Mouse (Mus musculus) heart, postnatal 0 days (tissue): ENCODE data around the gene Mybpc3. TPM values are rescaled to one million over a fixed set of nuclear protein-coding genes. Genes with fewer than 3 reads are reported as not detected.

Source experiments
- ATAC-seq: fragments of 200-750 bp; cut with Nextera tagmentation; 2 replicates; pipeline ENCODE4 v1.8.0; 2017; ENCODE audit warnings: low read depth, moderate number of reproducible peaks, moderate library complexity; ENCODE audit not compliant: insufficient read depth
- DNase-seq: peaks from one replicate; pipeline ENCODE4 v3.0.0-alpha.2; 2016; ENCODE audit warnings: low spot score
- H3K27ac ChIP-seq: fragments of 300-500 bp; sonication (generic); 2 replicates; pipeline ENCODE4 v1.5.1; 2014; ENCODE audit warnings: low read depth, mild to moderate bottlenecking
- H3K27me3 ChIP-seq: fragments of 300-500 bp; sonication (generic); 2 replicates; pipeline ENCODE4 v1.6.1; 2014; ENCODE audit warnings: low read length, mixed read lengths; ENCODE audit not compliant: control insufficient read depth, insufficient read depth
- H3K36me3 ChIP-seq: fragments of 300-500 bp; sonication (generic); replicated peaks from 2 replicates; pipeline ENCODE4 v1.6.1; 2014; ENCODE audit warnings: low read length, mixed read lengths; ENCODE audit not compliant: control insufficient read depth, insufficient read depth
- H3K4me1 ChIP-seq: fragments of 300-500 bp; sonication (generic); 2 replicates; pipeline ENCODE4 v1.6.1; 2014; ENCODE audit warnings: antibody characterized with exemption; ENCODE audit not compliant: control insufficient read depth, insufficient read depth
- H3K4me2 ChIP-seq: fragments of 300-500 bp; sonication (generic); 2 replicates; pipeline ENCODE4 v1.6.1; 2014; ENCODE audit warnings: low read depth, mild to moderate bottlenecking, low read length, moderate library complexity
- H3K4me3 ChIP-seq: fragments of 300-500 bp; sonication (generic); 2 replicates; pipeline ENCODE4 v1.5.1; 2014; ENCODE audit warnings: low read depth, low read length
- H3K9ac ChIP-seq: fragments of 300-500 bp; sonication (generic); replicated peaks from 2 replicates; pipeline ENCODE4 v1.6.1; 2014; ENCODE audit warnings: low read depth, low read length, mixed read lengths
- H3K9me3 ChIP-seq: fragments of 300-500 bp; sonication (generic); replicated peaks from 2 replicates; pipeline ENCODE4 v1.6.1; 2016; ENCODE audit warnings: low read length; ENCODE audit not compliant: control insufficient read depth
- CTCF ChIP-seq: IDR thresholded peaks from 2 replicates; pipeline ENCODE4 v1.5.1; 2016; ENCODE audit warnings: antibody characterized with exemption, control low read depth, low read depth
- EP300 ChIP-seq: IDR thresholded peaks from 2 replicates; pipeline ENCODE4 v1.6.1; 2016; ENCODE audit warnings: antibody characterized with exemption, low read depth
- WGBS: fragments of 180-500 bp; shearing (Covaris S2); extraction: QIAGEN DNeasy Blood & Tissue Kit; methylation state at CpG from one replicate; pipeline ENCODE4 v1.1.7; 2014; 5-methylcytosine and 5-hydroxymethylcytosine counted together
- polyA plus RNA-seq: library from polyadenylated mRNA; unstranded; fragments of >200 nt; fragmentation: Nextera tagmentation; extraction: Ambion mirVana; gene quantifications from 2 replicates; pipeline ENCODE4 v1.2.1, GENCODE M21; 2015
- total RNA-seq: library from RNA; depleted of rRNA; stranded (reverse); fragments of >200 nt; gene quantifications from 2 replicates; pipeline ENCODE4 v1.2.3, GENCODE M21; 2014; ENCODE audit warnings: low replicate concordance

Mybpc3 gene
- total and polyA plus RNA-seq, 2 experiments from 2014 or later, result 1,207 to 2,313 TPM

- no peak for DNase-seq
- Histone ChIP-seq H3K36me3 (0 out of 2 replicates have a peak, but pooled peaks cover 4% of the 10 kb centered on the region), H3K27me3 (no peaks in the 10 kb centered on the region), H3K4me3 (peak overlapping the region; percentile 80; the same call in 1 of the 2 replicates), H3K9ac (peak overlapping the region; percentile 81; the same call in 1 of the 2 replicates), H3K27ac (peak overlapping the region; percentile 94), H3K4me1 (peaks cover 27% of the 10 kb centered on the region), H3K4me2 (peak overlapping the region; percentile 77), H3K9me3 (no peaks in the 10 kb centered on the region)
- no peak for TF ChIP-seq CTCF
- no peak for TF ChIP-seq EP300
- ATAC-seq, result no peak
- 86% methylated on average over 10 of the region's 10 CpGs for WGBS
Observed at GRCm38 (mm10) chr2:91071059-91071458, 46.9 kb upstream of the Mybpc3 start.

DNA sequence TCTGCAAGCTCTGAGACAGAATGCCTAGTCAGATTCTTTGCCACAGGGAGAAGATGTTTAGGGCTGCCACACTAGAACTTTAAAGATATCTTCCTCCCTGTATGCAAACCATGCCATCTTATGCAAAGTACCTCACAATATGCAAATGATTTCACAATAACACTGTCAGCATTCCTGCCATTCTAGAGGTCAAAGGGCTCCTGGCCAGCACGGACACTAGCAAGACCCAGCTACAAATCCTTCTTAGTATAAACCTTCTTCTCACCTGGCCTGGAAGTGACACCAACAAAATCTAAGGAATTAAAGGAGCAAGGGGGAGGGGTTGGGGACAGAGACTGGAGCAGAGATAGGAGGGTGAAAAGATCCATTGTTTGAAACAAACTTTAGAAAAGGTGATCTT lies 45.9 kb upstream of the Mybpc3 start:
- no peak for DNase-seq
- ATAC-seq, result no peak
- Histone ChIP-seq H3K4me3 (no peak overlapping the region), H3K9me3 (no peaks in the 10 kb centered on the region), H3K4me2 (no peak overlapping the region), H3K27ac (no peak overlapping the region), H3K9ac (no peak overlapping the region), H3K27me3 (no peaks in the 10 kb centered on the region), H3K4me1 (peaks cover 20% of the 10 kb centered on the region), H3K36me3 (0 out of 2 replicates have a peak, but pooled peaks cover 4% of the 10 kb centered on the region)
- TF ChIP-seq EP300 (no peak), CTCF (no peak)
- 31% methylated on average over 1 of the region's 1 CpGs for WGBS

- no peak for TF ChIP-seq CTCF
- TF ChIP-seq EP300, result no peak
- DNase-seq (no peak), ATAC-seq (no peak)
- Histone ChIP-seq H3K4me3 (peak overlapping the region; percentile 60), H3K27ac (no peak overlapping the region), H3K4me2 (peak overlapping the region; percentile 97), H3K36me3 (no peaks in the 10 kb centered on the region), H3K9ac (peak overlapping the region; percentile 69; the same call in 1 of the 2 replicates), H3K27me3 (no peaks in the 10 kb centered on the region), H3K4me1 (no peaks in the 10 kb centered on the region), H3K9me3 (no peaks in the 10 kb centered on the region)
- WGBS, result 29% methylated on average over 12 of the region's 12 CpGs
Observed at GRCm38 (mm10) chr2:91077957-91078313, 40.0 kb upstream of the Mybpc3 start.

DNA sequence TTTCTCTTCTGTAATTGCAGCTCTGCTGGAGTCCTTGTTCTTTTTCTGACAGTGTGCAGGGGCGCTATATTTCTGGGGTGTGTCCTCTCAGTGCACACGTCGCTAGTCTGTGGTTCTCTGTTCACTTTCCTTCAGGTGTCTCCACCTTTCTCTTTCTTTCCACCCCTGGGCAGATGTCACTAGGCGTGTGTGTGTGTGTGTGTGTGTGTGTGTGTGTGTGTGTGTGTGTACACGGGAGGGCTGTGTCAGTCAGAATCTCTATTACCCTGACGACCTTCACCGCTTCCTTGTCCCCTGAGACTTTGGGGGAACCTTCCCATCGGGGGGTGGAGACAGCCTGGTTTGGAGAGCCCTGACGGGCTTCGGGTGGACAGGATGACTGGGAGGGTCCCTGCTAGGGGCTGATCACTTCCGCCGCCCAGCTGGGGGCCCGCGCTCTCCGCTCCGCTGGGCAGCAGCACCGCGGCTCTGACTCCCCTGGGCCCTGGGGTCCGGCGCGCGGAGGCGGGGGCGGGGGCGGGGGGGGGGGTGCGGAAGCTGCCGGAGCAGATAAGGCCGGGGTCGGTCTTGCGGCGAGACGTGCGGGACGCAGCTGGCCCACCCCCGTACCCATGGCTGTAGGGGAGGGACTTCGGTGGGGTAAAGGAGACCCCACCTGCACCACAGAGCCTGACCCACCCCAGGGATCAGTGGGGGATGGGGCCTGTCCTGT lies 39.5 kb upstream of the Mybpc3 start:
- Histone ChIP-seq H3K4me3 (peak overlapping the region; percentile 60), H3K4me2 (peak overlapping the region; percentile 97), H3K4me1 (no peaks in the 10 kb centered on the region), H3K27ac (no peak overlapping the region), H3K9ac (peak overlapping the region; percentile 69), H3K36me3 (no peaks in the 10 kb centered on the region), H3K9me3 (no peaks in the 10 kb centered on the region), H3K27me3 (no peaks in the 10 kb centered on the region)
- TF ChIP-seq EP300, result no peak
- TF ChIP-seq CTCF, result no peak
- DNase-seq, result peak; percentile 20
- ATAC-seq, result peak; percentile 64
- under 1% methylated on average over 21 of the region's 36 CpGs for WGBS

- H3K4me1 ChIP-seq, result no peaks in the 10 kb centered on the region
- H3K36me3 ChIP-seq, result no peaks in the 10 kb centered on the region
- H3K27ac ChIP-seq, result no peak overlapping the region
- no peaks in the 10 kb centered on the region for H3K27me3 ChIP-seq
- H3K9me3 ChIP-seq, result no peaks in the 10 kb centered on the region
- H3K4me3 ChIP-seq, result peak overlapping the region; percentile 60
- no peak for TF ChIP-seq EP300
- TF ChIP-seq CTCF, result no peak
- DNase-seq, result no peak
- no peak for ATAC-seq
- peak overlapping the region; percentile 69 for H3K9ac ChIP-seq
- peak overlapping the region; percentile 97 for H3K4me2 ChIP-seq
- 28% methylated on average over 5 of the region's 5 CpGs for WGBS
Observed at GRCm38 (mm10) chr2:91079026-91079384, 38.9 kb upstream of the Mybpc3 start.
